Mouse (Mus musculus) liver, adult 2 months (tissue): ENCODE measurements around the gene Erp29.

Experiments
- CTCF ChIP-seq: fragments of 200-500 bp; IDR thresholded peaks from 2 replicates; pipeline ENCODE4 v1.5.1; 2011; ENCODE audit warnings: low read depth, low read length, control low read depth
- POLR2A ChIP-seq: fragments of 200-500 bp; IDR thresholded peaks from 2 replicates; pipeline ENCODE4 v1.6.1; 2011; ENCODE audit warnings: low read length, control low read depth; ENCODE audit not compliant: insufficient read depth; ENCODE audit errors: extremely low read depth

- TF ChIP-seq CTCF (no peak), POLR2A (no peak)
Measured at GRCm38 (mm10) chr5:121386120-121386909, 66.0 kb downstream of the Erp29 start.
